In genomic region chr2:45459410-45459809, GRCm38 (mm10) we compare ENCODE assay signal across 28 mouse cellular contexts.
DNase-seq lines count a peak whose midpoint lies in the region; ATAC-seq and TF ChIP-seq lines count a peak whose summit lies in the region.
"Had no signal": no experiment of that assay in that cellular context is flagged by ENCODE, and none has a peak within 500 bp of the region (broad histone marks: within the 10 kb centered on the region; RNA-seq: fewer than 3 reads in every experiment).

No protein-coding gene starts in this region.

- H3K27me3 ChIP-seq in MEL (ENCODE audit: control insufficient read depth in 1 of 2, insufficient read depth in 2 of 2, low read length in 2 of 2), result no peaks in the 10 kb centered on the region
- H3K27me3 ChIP-seq in forebrain, postnatal 0 days (ENCODE audit: insufficient read depth, low read length), result no peaks in the 10 kb centered on the region
- H3K27me3 ChIP-seq: CH12.LX; embryonic facial prominence, embryonic 12.5 days; forebrain, embryonic 12.5 days; Patski had no signal

- H3K4me2 ChIP-seq in forebrain, postnatal 0 days (ENCODE audit: low read depth), result no peak overlapping the region
- H3K4me2 ChIP-seq: embryonic facial prominence, embryonic 12.5 days; forebrain, embryonic 12.5 days had no signal

- DNase-seq in 3T3-L1 (ENCODE audit: low read depth, low spot score) (peak; percentile 71), 416B (ENCODE audit: low read depth) (peak; percentile 56), MEL (ENCODE audit: low read depth, low spot score) (peak; percentile 19)
- DNase-seq in frontal cortex, postnatal 14 days (ENCODE audit: low spot score in 2 of 2), result no peak
- no peak for DNase-seq in layer of hippocampus, adult 9-10 months (ENCODE audit: low spot score)
- DNase-seq in thymus, postnatal 0 days (ENCODE audit: low spot score), result no peak
- no peak for DNase-seq in forebrain, postnatal 0 days
- DNase-seq: adrenal gland, adult 8-10 months; adrenal gland, postnatal 14 days; adrenal gland, postnatal 36 days; cerebellum, adult 11-12 months; cerebellum, adult 2 months; cerebellum, adult 9-10 months; cerebellum, postnatal 10 days; cerebellum, postnatal 25 days had no signal

- no peak for TF ChIP-seq RAD21 in MEL (IDR thresholded peaks at IDR 0.05; ENCODE audit: low read depth, low read length)

- peaks cover 0 to 4% of the 10 kb centered on the region in 2 experiments; a peak in 2 of 4 replicates for H3K4me1 ChIP-seq in MEL (ENCODE audit: control insufficient read depth in 1 of 2, insufficient read depth in 2 of 2, low read length in 2 of 2)
- H3K4me1 ChIP-seq in embryonic fibroblast, embryonic 13.5 days (ENCODE audit: control insufficient read depth, insufficient read depth, low read length), result peaks cover 8% of the 10 kb centered on the region
- no peaks in the 10 kb centered on the region for H3K4me1 ChIP-seq in forebrain, postnatal 0 days (ENCODE audit: insufficient read depth)
- H3K4me1 ChIP-seq: embryonic facial prominence, embryonic 10.5 days; embryonic facial prominence, embryonic 12.5 days; forebrain, embryonic 10.5 days; forebrain, embryonic 12.5 days had no signal

- no peaks in the 10 kb centered on the region for H3K9me3 ChIP-seq in MEL (replicated peaks; ENCODE audit: insufficient read depth, low read length)
- no peaks in the 10 kb centered on the region for H3K9me3 ChIP-seq in forebrain, postnatal 0 days (ENCODE audit: low read length)
- H3K9me3 ChIP-seq: embryonic facial prominence, embryonic 10.5 days; embryonic facial prominence, embryonic 12.5 days; forebrain, embryonic 10.5 days; forebrain, embryonic 12.5 days; G1E had no signal

- TF ChIP-seq EP300 in MEL (IDR thresholded peaks at IDR 0.05; ENCODE audit: low read depth in 1 of 2, low read length in 2 of 2), result peak in 1 of 2 experiments; percentile 42; a peak in 1 of 4 replicates

- TF ChIP-seq CTCF in MEL (IDR thresholded peaks at IDR 0.05 in 2 of 3, conservative IDR thresholded peaks at IDR 0.05 in 1 of 3; ENCODE audit: control insufficient read depth in 1 of 3, insufficient read depth in 1 of 3, low read depth in 2 of 3, low read length in 3 of 3, poor library complexity in 1 of 3, severe bottlenecking in 1 of 3), result no peak
- no peak for TF ChIP-seq CTCF in embryonic fibroblast, embryonic 13.5 days (IDR thresholded peaks at IDR 0.05; ENCODE audit: borderline replicate concordance, insufficient read depth, low read length)
- no peak for TF ChIP-seq CTCF in forebrain, postnatal 0 days (IDR thresholded peaks at IDR 0.05; ENCODE audit: low read depth)

- H3K79me2 ChIP-seq in MEL (ENCODE audit: control insufficient read depth, insufficient read depth, low read length, poor library complexity), result no peaks in the 10 kb centered on the region

- no peak for ATAC-seq in forebrain, postnatal 0 days
- ATAC-seq: activated CD4-positive, CD25-positive, alpha-beta regulatory T cell, adult 4 months; CD4-positive, CD25-positive, alpha-beta regulatory T cell, adult 4 months; forebrain, embryonic 14.5 days; forebrain, embryonic 16.5 days; Patski had no signal

- TF ChIP-seq POLR2A in MEL (IDR thresholded peaks at IDR 0.05; ENCODE audit: control insufficient read depth in 1 of 2, insufficient read depth in 1 of 2, low read depth in 1 of 2, low read length in 2 of 2, poor library complexity in 1 of 2), result no peak
- no peak for TF ChIP-seq POLR2A in embryonic fibroblast, embryonic 13.5 days (IDR thresholded peaks at IDR 0.05; ENCODE audit: low read depth, low read length)

- no peak overlapping the region for H3K27ac ChIP-seq in MEL (ENCODE audit: control insufficient read depth, low read depth, low read length)
- peak overlapping the region; percentile 89; the same call in 1 of the 2 replicates for H3K27ac ChIP-seq in embryonic fibroblast, embryonic 13.5 days (ENCODE audit: insufficient read depth, low read length)
- H3K27ac ChIP-seq in forebrain, postnatal 0 days (ENCODE audit: low read depth, low read length), result no peak overlapping the region
- H3K27ac ChIP-seq: embryonic facial prominence, embryonic 10.5 days; embryonic facial prominence, embryonic 12.5 days; forebrain, embryonic 10.5 days; forebrain, embryonic 12.5 days had no signal

- H3K9ac ChIP-seq in MEL (ENCODE audit: control insufficient read depth, low read depth, low read length, poor library complexity, severe bottlenecking), result no peak overlapping the region
- no peak overlapping the region for H3K9ac ChIP-seq in forebrain, postnatal 0 days
- H3K9ac ChIP-seq: embryonic facial prominence, embryonic 12.5 days; forebrain, embryonic 12.5 days had no signal

- H3K36me3 ChIP-seq in MEL (ENCODE audit: control insufficient read depth in 1 of 2, insufficient read depth in 2 of 2, low read length in 2 of 2), result peaks cover 0 to 5% of the 10 kb centered on the region in 2 experiments; a peak in 2 of 4 replicates
- H3K36me3 ChIP-seq in forebrain, postnatal 0 days (ENCODE audit: insufficient read depth), result no peaks in the 10 kb centered on the region
- H3K36me3 ChIP-seq: embryonic facial prominence, embryonic 10.5 days; embryonic facial prominence, embryonic 12.5 days; forebrain, embryonic 10.5 days; forebrain, embryonic 12.5 days; G1E had no signal

- no peak overlapping the region for H3K4me3 ChIP-seq in MEL (ENCODE audit: control insufficient read depth in 1 of 2, insufficient read depth in 1 of 2, low read depth in 2 of 2, low read length in 2 of 2)
- no peak overlapping the region for H3K4me3 ChIP-seq in embryonic fibroblast, embryonic 13.5 days (ENCODE audit: insufficient read depth, low read length)
- no peak overlapping the region for H3K4me3 ChIP-seq in forebrain, postnatal 0 days (ENCODE audit: low read depth, low read length)
- H3K4me3 ChIP-seq: embryonic facial prominence, embryonic 10.5 days; embryonic facial prominence, embryonic 12.5 days; erythroblast, embryonic 14.5 days; forebrain, embryonic 10.5 days; forebrain, embryonic 12.5 days had no signal

TF ChIP-seq in MEL, 35 proteins besides CTCF, POLR2A, EP300 and RAD21:
- TF ChIP-seq GATA1 (IDR thresholded peaks at IDR 0.05; ENCODE audit: low read depth, low read length) (no peak), MEF2A (IDR thresholded peaks at IDR 0.05; ENCODE audit: extremely low read depth, insufficient replicate concordance, low read depth, low read length, poor library complexity, severe bottlenecking) (peak; percentile 50; the same call in 1 of the 2 replicates), ETS1 (IDR thresholded peaks at IDR 0.05; ENCODE audit: low read depth, low read length) (0 out of 2 replicates have a peak, but pooled peaks have one; percentile 37)

Comparison
In these comparisons a context has a peak if more than half of its experiments do, and no peak if none do; other contexts are left out.
1. DNase-seq: peak in 3T3-L1 (single experiment), 416B (single experiment) and MEL (single experiment); none in frontal cortex, postnatal 14 days (0 of 2), layer of hippocampus, adult 9-10 months (single experiment), thymus, postnatal 0 days (single experiment) and forebrain, postnatal 0 days (single experiment).